Mouse (Mus musculus) liver, postnatal 0 days (tissue): ENCODE measurements around the gene Tekt5. TPM values are rescaled to one million over a fixed set of nuclear protein-coding genes. Genes with fewer than 3 reads are reported as not detected.

Experiments used
- ATAC-seq: fragments of 200-750 bp; cut with Nextera tagmentation; 2 replicates; pipeline ENCODE4 v1.8.0; 2017; ENCODE audit warnings: mild to moderate bottlenecking, moderate library complexity
- DNase-seq: peaks from one replicate; pipeline ENCODE4 v3.0.0-alpha.2; 2016
- H3K27ac ChIP-seq: fragments of 300-500 bp; sonication (generic); 2 replicates; pipeline ENCODE4 v1.5.1; 2014; ENCODE audit warnings: antibody characterized with exemption, moderate library complexity, mild to moderate bottlenecking, low read depth
- H3K27me3 ChIP-seq: fragments of 300-500 bp; sonication (generic); 2 replicates; pipeline ENCODE4 v1.6.1; 2014; ENCODE audit warnings: low read length, control low read depth, mixed read lengths; ENCODE audit not compliant: insufficient read depth
- H3K36me3 ChIP-seq: fragments of 300-500 bp; sonication (generic); replicated peaks from 2 replicates; pipeline ENCODE4 v1.6.1; 2014; ENCODE audit warnings: mild to moderate bottlenecking, control low read depth, low read length, moderate library complexity, mixed read lengths; ENCODE audit not compliant: insufficient read depth
- H3K4me1 ChIP-seq: fragments of 300-500 bp; sonication (generic); 2 replicates; pipeline ENCODE4 v1.6.1; 2014; ENCODE audit warnings: antibody characterized with exemption, mild to moderate bottlenecking, control low read depth; ENCODE audit not compliant: insufficient read depth
- H3K4me2 ChIP-seq: fragments of 300-500 bp; sonication (generic); 2 replicates; pipeline ENCODE4 v1.6.1; 2014; ENCODE audit warnings: low read depth, mild to moderate bottlenecking, low read length, moderate library complexity, mixed read lengths
- H3K4me3 ChIP-seq: fragments of 300-500 bp; sonication (generic); 2 replicates; pipeline ENCODE4 v1.5.1; 2014; ENCODE audit warnings: low read depth, low read length
- H3K9ac ChIP-seq: fragments of 300-500 bp; sonication (generic); replicated peaks from 2 replicates; pipeline ENCODE4 v1.6.1; 2014; ENCODE audit warnings: mild to moderate bottlenecking, moderate library complexity
- H3K9me3 ChIP-seq: fragments of 300-500 bp; sonication (generic); 2 replicates; pipeline ENCODE4 v1.6.1; 2016; ENCODE audit warnings: mild to moderate bottlenecking, control low read depth, low read length, mixed read lengths
- CTCF ChIP-seq: sonication (generic); IDR thresholded peaks from 2 replicates; pipeline ENCODE4 v1.5.1; 2016; ENCODE audit warnings: antibody characterized with exemption, low read depth
- EP300 ChIP-seq: IDR thresholded peaks from 2 replicates; pipeline ENCODE4 v1.6.1; 2016; ENCODE audit warnings: antibody characterized with exemption, low read depth, mild to moderate bottlenecking
- WGBS: fragments of 180-500 bp; shearing (Covaris S2); extraction: QIAGEN DNeasy Blood & Tissue Kit; methylation state at CpG from one replicate; pipeline ENCODE4 v1.1.7; 2014; ENCODE audit not compliant: insufficient replicate concordance; 5-methylcytosine and 5-hydroxymethylcytosine counted together
- polyA plus RNA-seq: library from polyadenylated mRNA; unstranded; fragments of >200 nt; fragmentation: Nextera tagmentation; extraction: Ambion mirVana; gene quantifications from 2 replicates; pipeline ENCODE4 v1.2.1, GENCODE M21; 2015

The Tekt5 gene
- polyA plus RNA-seq, 1 experiment from 2014 or later: not detected

DNA sequence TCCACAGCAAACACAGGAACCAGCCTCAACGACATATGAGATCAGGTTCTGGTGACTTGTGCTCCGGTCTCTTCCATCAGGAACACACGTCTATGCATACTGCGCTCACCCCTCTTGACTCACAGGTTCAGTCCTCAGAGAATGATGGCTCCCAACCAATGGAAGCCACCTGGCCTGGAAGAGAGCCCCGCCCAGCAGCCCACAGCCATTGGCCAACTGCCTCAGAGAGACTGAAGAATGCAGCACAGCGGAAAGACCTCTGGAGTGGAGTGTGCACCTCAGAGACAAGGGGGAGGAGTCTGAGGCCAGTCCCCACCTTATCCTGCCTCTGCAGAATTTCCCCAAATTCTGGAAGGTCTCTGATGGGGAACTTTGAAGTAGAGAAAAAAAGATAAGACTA, 36.0 kb downstream of the Tekt5 start:
- Histone ChIP-seq H3K27ac (no peak overlapping the region), H3K4me1 (peaks cover 7% of the 10 kb centered on the region; the same call in 1 of the 2 replicates), H3K9me3 (no peaks in the 10 kb centered on the region), H3K36me3 (no peaks in the 10 kb centered on the region), H3K4me2 (no peak overlapping the region), H3K27me3 (no peaks in the 10 kb centered on the region), H3K9ac (no peak overlapping the region), H3K4me3 (no peak overlapping the region)
- ATAC-seq (no peak), DNase-seq (no peak)
- 77% methylated on average over 6 of the region's 6 CpGs for WGBS
- TF ChIP-seq EP300 (no peak), CTCF (no peak)

DNA sequence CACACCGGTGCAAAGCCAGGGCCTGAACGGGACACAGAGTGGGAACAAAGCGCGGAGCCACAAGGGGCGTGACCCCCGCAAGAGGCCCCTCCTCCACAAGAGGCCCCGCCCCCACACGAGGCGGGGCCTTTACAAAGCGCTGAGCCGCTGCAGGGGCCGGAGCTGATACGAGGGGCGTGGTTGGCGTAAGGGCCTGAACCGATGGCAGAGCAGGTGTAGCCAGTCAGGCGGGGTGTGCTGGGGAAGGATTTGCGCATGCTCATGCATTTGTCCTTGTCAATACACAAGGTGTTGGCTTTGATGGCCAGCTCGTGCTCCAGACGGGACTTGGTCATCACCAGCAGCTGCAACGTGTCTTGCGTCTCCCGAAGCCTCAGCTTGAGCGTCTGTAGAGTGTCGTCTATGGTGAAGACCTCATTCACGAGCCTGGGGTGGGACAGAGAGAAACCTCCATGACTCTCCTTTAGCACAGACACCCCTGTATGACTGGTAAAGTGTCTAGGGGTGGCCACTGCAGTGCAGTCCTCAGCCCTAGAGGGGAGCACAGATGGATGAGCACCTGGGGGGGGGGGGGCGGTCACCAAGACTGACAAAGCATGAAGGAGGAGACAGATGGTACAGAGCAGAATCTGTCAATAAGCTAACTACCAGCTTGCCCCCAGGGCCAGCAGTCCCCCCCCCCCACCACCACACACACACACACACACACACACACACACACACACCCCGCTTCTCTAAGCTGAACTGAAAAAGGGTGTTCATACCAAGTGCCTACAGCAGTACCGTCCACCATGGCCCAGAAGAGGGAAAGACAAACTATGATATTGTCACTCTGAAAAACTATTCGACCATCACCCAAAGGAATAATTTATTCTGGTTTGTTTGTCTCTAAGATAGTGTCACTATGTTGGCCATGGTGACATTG, 37.0 kb downstream of the Tekt5 start:
- H3K27me3 ChIP-seq: no peaks in the 10 kb centered on the region
- H3K36me3 ChIP-seq: no peaks in the 10 kb centered on the region
- 15% methylated on average over 29 of the region's 30 CpGs for WGBS
- ATAC-seq (peak; percentile 96), DNase-seq (peak; percentile 74)
- no peak for TF ChIP-seq EP300
- H3K4me2 ChIP-seq: peak overlapping the region; percentile 47
- no peak overlapping the region for H3K27ac ChIP-seq
- no peaks in the 10 kb centered on the region for H3K9me3 ChIP-seq
- peaks cover 7% of the 10 kb centered on the region; the same call in 1 of the 2 replicates for H3K4me1 ChIP-seq
- no peak overlapping the region for H3K4me3 ChIP-seq
- H3K9ac ChIP-seq: no peak overlapping the region

DNA sequence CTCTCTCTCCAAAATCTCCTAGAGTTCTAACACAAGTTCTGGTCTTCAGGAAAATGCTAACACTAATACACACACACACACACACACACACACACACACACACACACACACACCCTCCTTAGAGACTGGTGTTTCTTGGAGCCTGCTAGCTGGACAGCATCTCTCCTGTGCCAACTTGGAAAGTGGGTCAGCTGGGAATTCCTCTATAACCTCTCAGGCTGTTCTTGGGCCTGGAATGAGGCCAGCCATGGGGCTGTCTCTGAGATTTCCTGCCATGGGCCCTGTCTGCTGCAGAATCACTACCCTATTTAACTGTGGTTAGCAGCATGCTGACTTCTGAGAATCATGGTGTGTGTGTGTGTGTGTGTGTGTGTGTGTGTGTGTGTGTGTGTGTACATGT, 40.3 kb downstream of the Tekt5 start:
- no peak for ATAC-seq
- no peaks in the 10 kb centered on the region for H3K9me3 ChIP-seq

DNA sequence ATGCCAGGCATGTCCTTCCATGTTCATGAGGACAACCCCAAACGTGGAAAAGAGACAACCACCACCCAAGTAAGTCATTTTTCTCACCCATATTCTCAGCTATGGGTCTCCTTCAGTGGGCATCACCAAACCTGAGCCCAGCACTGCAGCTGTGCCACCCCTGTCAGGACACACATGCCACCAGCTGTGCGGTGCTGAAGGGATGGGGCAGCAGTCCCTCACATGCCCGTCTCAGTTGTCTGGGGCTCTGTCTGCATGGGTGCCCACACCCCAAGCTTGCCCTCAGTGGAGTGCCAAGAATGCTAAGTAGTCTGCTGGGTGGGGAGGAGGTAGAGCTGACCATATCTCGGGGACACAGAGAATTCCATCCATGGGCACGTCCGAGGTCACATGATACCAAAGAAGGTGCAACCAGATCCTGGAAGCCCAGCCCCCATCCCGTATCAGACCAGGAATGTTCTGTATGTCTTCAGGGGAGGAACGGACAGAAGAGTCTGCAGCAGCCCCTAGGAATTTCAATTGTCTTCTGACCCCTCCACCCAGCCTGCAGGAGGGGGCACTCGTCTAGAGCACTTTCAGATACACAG, 44.1 kb downstream of the Tekt5 start:
- Histone ChIP-seq H3K4me1 (no peaks in the 10 kb centered on the region), H3K27ac (no peak overlapping the region), H3K27me3 (no peaks in the 10 kb centered on the region), H3K4me3 (no peak overlapping the region), H3K36me3 (no peaks in the 10 kb centered on the region), H3K4me2 (no peak overlapping the region), H3K9ac (no peak overlapping the region), H3K9me3 (no peaks in the 10 kb centered on the region)
- ATAC-seq (no peak), DNase-seq (no peak)
- no peak for TF ChIP-seq EP300
- TF ChIP-seq CTCF: no peak
- WGBS: 58% methylated on average over 9 of the region's 9 CpGs

More for the DNA sequence above, 40.3 kb downstream of the Tekt5 start:
- no peak for DNase-seq
- Histone ChIP-seq H3K27me3 (no peaks in the 10 kb centered on the region), H3K36me3 (no peaks in the 10 kb centered on the region), H3K27ac (no peak overlapping the region), H3K4me3 (no peak overlapping the region), H3K9ac (no peak overlapping the region), H3K4me1 (peaks cover 7% of the 10 kb centered on the region; the same call in 1 of the 2 replicates), H3K4me2 (no peak overlapping the region)
- no peak for TF ChIP-seq EP300
- TF ChIP-seq CTCF: no peak

DNA sequence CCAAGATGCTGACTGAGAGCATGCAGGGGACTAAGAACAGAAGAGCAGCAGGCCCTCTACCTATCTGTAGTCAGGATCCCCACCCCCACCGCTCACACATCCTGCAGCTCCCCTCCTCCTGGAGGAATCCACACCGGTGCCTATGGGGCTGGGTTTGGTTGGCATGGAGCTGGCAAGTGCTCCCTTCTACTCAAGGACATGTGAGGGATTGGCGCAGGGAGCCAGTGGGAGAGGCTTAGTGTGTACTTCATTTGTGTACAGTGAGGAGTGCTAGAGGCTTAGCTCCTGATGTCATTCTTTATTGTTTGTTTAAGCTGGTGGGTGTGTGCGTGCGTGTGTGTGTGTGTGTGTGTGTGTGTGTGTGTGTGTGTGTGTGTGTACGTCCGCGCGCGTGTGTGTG, 45.4 kb downstream of the Tekt5 start:
- H3K27ac ChIP-seq: no peak overlapping the region
- WGBS: 72% methylated on average over 10 of the region's 10 CpGs
- peak; percentile 79 for ATAC-seq

DNA sequence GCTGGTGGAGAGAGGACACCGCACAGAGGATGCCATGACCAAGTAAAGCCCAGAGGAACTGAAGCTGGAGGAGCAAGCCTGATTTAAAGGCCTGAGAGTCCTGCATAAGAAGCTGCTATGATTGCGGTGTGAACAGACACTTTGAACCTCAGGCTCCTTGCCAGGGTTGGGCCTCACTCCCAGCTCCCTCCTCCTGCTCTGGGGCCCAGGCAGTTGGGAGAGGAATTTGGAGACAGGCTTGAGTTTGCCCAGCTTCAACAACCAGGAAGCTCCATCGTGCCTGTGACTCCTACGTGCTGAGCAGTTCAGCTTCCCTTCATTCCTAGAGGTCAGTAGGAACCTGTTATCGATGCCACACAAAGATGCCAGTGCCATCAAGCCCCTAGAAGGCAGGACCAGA, 45.9 kb downstream of the Tekt5 start:
- 60% methylated on average over 5 of the region's 5 CpGs for WGBS
- no peak for DNase-seq
- ATAC-seq: no peak
- H3K9ac ChIP-seq: no peak overlapping the region
- H3K4me3 ChIP-seq: no peak overlapping the region
- no peaks in the 10 kb centered on the region for H3K9me3 ChIP-seq
- H3K4me1 ChIP-seq: no peaks in the 10 kb centered on the region
- no peak overlapping the region for H3K27ac ChIP-seq
- no peak overlapping the region for H3K4me2 ChIP-seq
- H3K27me3 ChIP-seq: no peaks in the 10 kb centered on the region
- TF ChIP-seq EP300 (no peak), CTCF (no peak)
- no peaks in the 10 kb centered on the region for H3K36me3 ChIP-seq

More for the DNA sequence above, 45.4 kb downstream of the Tekt5 start:
- Histone ChIP-seq H3K4me3 (no peak overlapping the region), H3K4me2 (no peak overlapping the region), H3K36me3 (no peaks in the 10 kb centered on the region), H3K4me1 (no peaks in the 10 kb centered on the region), H3K9ac (no peak overlapping the region), H3K27me3 (no peaks in the 10 kb centered on the region), H3K9me3 (no peaks in the 10 kb centered on the region)
- TF ChIP-seq CTCF (no peak), EP300 (no peak)
- DNase-seq: no peak
